Mouse (Mus musculus) lung, adult 2 months (tissue): ENCODE measurements around the gene Pnmt. TPM values are rescaled to one million over a fixed set of nuclear protein-coding genes. Genes with fewer than 3 reads are reported as not detected.

Source experiments
- DNase-seq: peaks from one replicate; pipeline ENCODE4 v3.0.0; 2022
- H3K4me1 ChIP-seq: fragments of 200-500 bp; 2 replicates; pipeline ENCODE4 v1.6.1; 2011; ENCODE audit warnings: low read length; ENCODE audit not compliant: control insufficient read depth, insufficient read depth
- H3K4me3 ChIP-seq: fragments of 200-500 bp; replicated peaks from 2 replicates; pipeline ENCODE3; 2011; ENCODE audit warnings: low read depth, mild to moderate bottlenecking, control low read depth, low read length; ENCODE audit errors: extremely low read depth
- CTCF ChIP-seq: fragments of 200-500 bp; IDR thresholded peaks from 2 replicates; pipeline ENCODE4 v1.5.1; 2011; ENCODE audit warnings: mild to moderate bottlenecking, low read length, control low read depth; ENCODE audit not compliant: insufficient read depth
- POLR2A ChIP-seq: fragments of 200-500 bp; IDR thresholded peaks from 2 replicates; pipeline ENCODE4 v1.6.1; 2011; ENCODE audit warnings: low read depth, mild to moderate bottlenecking, control low read depth, low read length, borderline replicate concordance; ENCODE audit errors: extremely low read depth
- WGBS: fragments of 180-500 bp; shearing (Covaris S2); methylation state at CpG from one replicate; pipeline ENCODE4 v1.1.7; 2018; 5-methylcytosine and 5-hydroxymethylcytosine counted together
- polyA plus RNA-seq: library from polyadenylated mRNA; depleted of rRNA; stranded (reverse); fragments of >200 nt; gene quantifications from 2 replicates; pipeline ENCODE4 v1.2.3, GENCODE M21; 2012; rRNA removed

The Pnmt gene
- polyA plus RNA-seq, 1 experiment = 2.0 TPM

- TF ChIP-seq CTCF = no peak
- no peak for TF ChIP-seq POLR2A
Observed at GRCm38 (mm10) chr11:98426592-98426991, 40.3 kb downstream of the Pnmt start.

GRCm38 (mm10) chr11:98428436-98428835, 42.2 kb downstream of the Pnmt start:
- DNase-seq = no peak
- TF ChIP-seq POLR2A (no peak), CTCF (no peak)
- no peak overlapping the region for H3K4me3 ChIP-seq

More at GRCm38 (mm10) chr11:98426592-98426991, 40.3 kb downstream of the Pnmt start:
- DNase-seq = no peak
- H3K4me3 ChIP-seq = no peak overlapping the region
- WGBS = 92% methylated on average over 7 of the region's 7 CpGs
- no peaks in the 10 kb centered on the region for H3K4me1 ChIP-seq

GRCm38 (mm10) chr11:98431743-98432502, 45.7 kb downstream of the Pnmt start:
- TF ChIP-seq POLR2A (no peak), CTCF (no peak)
- Histone ChIP-seq H3K4me1 (no peaks in the 10 kb centered on the region), H3K4me3 (no peak overlapping the region)
- 76% methylated on average over 9 of the region's 9 CpGs for WGBS
- no peak for DNase-seq

More at GRCm38 (mm10) chr11:98428436-98428835, 42.2 kb downstream of the Pnmt start:
- WGBS = 67% methylated on average over 5 of the region's 5 CpGs
- H3K4me1 ChIP-seq = no peaks in the 10 kb centered on the region

GRCm38 (mm10) chr11:98435723-98436122, 49.5 kb downstream of the Pnmt start:
- DNase-seq = no peak
- TF ChIP-seq CTCF (no peak), POLR2A (no peak)
- Histone ChIP-seq H3K4me1 (no peaks in the 10 kb centered on the region), H3K4me3 (no peak overlapping the region)
- WGBS = 91% methylated on average over 9 of the region's 9 CpGs

GRCm38 (mm10) chr11:98437441-98437840, 51.2 kb downstream of the Pnmt start:
- Histone ChIP-seq H3K4me3 (no peak overlapping the region), H3K4me1 (no peaks in the 10 kb centered on the region)
- TF ChIP-seq CTCF = no peak
- no peak for DNase-seq
- 72% methylated on average over 6 of the region's 6 CpGs for WGBS

Other genes starting within 250 kb of the Pnmt start
- 16.8 and 20.3 TPM in 2 replicates for gene Fbxl20, start 236.0 kb upstream of the Pnmt start, polyA plus RNA-seq
- gene Med1, start 193.2 kb upstream of the Pnmt start, polyA plus RNA-seq = 9.0 and 13.7 TPM in 2 replicates
- gene Cdk12, start 183.4 kb upstream of the Pnmt start, polyA plus RNA-seq = 12.3 and 13.9 TPM in 2 replicates
- not detected in 2 replicates for gene Neurod2, start 56.8 kb upstream of the Pnmt start, polyA plus RNA-seq
- gene Ppp1r1b, start 38.0 kb upstream of the Pnmt start, polyA plus RNA-seq = 20.0 and 22.1 TPM in 2 replicates
- gene Stard3, start 28.1 kb upstream of the Pnmt start, polyA plus RNA-seq = 131 and 143 TPM in 2 replicates
- gene Tcap, start 2.6 kb upstream of the Pnmt start, polyA plus RNA-seq = 73.7 and 136 TPM in 2 replicates
- 26.6 and 28.1 TPM in 2 replicates for gene Pgap3, start 14.0 kb downstream of the Pnmt start, polyA plus RNA-seq
- gene Erbb2, start 26.0 kb downstream of the Pnmt start, polyA plus RNA-seq = 31.7 and 33.8 TPM in 2 replicates
- gene Mien1, start 52.5 kb downstream of the Pnmt start, polyA plus RNA-seq = 44.8 and 58.0 TPM in 2 replicates
- gene Grb7, start 59.9 kb downstream of the Pnmt start, polyA plus RNA-seq = 48.0 and 48.9 TPM in 2 replicates
- gene Ikzf3, start 159.6 kb downstream of the Pnmt start, polyA plus RNA-seq = 6.4 and 10.1 TPM in 2 replicates
- 0.34 TPM in 1 of 2 replicates, not detected in the other for gene Zpbp2, start 164.6 kb downstream of the Pnmt start, polyA plus RNA-seq
- gene Ormdl3, start 200.9 kb downstream of the Pnmt start, polyA plus RNA-seq = 55.6 and 56.7 TPM in 2 replicates
- gene Lrrc3c, start 211.8 kb downstream of the Pnmt start, polyA plus RNA-seq = not detected in 2 replicates
- not detected in 2 replicates for gene Gm12355, start 239.2 kb downstream of the Pnmt start, polyA plus RNA-seq
- gene Gsdma3, start 239.9 kb downstream of the Pnmt start, polyA plus RNA-seq = not detected in 2 replicates